Mouse (Mus musculus): Measurements from ENCODE around the gene Hgf.

Hgf gene

DNA sequence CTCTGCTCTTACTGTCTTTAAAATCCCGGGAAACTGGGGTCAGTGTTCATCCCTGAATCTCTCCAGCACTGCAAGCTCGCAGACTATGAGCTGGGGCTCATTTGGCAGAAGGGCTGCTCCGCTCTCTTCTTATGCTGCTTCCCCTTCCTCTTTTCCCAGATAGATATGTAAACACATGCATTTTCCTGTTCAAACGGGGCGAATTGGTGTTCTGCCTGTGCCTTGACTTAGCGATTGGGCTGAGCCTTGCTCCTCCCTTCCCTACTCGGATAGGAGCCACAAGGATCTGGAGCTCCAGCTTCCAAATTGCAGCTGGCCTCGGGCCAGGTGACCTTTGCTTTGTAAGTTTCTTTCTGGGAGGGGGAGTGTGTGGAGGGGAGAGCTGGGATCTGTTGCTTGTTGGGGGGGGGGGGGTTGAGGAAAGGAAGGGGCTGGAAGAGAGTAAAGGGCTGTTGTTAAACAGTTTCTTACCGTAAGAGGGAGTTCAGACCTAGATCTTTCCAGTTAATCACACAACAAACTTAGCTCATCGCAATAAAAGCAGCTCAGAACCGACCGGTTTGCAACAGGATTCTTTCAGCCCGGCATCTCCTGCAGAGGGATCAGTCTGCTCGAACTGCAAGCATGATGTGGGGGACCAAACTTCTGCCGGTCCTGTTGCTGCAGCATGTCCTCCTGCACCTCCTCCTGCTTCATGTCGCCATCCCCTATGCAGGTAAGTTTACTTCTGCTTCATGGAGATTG lies at the start of gene Hgf:
Gene Hgf, plus strand, starts transcription at position 192 of the 744 bp plus-strand sequence.
- ATAC-seq (ENCODE audit: low TSS enrichment), result peak; percentile 61

DNA sequence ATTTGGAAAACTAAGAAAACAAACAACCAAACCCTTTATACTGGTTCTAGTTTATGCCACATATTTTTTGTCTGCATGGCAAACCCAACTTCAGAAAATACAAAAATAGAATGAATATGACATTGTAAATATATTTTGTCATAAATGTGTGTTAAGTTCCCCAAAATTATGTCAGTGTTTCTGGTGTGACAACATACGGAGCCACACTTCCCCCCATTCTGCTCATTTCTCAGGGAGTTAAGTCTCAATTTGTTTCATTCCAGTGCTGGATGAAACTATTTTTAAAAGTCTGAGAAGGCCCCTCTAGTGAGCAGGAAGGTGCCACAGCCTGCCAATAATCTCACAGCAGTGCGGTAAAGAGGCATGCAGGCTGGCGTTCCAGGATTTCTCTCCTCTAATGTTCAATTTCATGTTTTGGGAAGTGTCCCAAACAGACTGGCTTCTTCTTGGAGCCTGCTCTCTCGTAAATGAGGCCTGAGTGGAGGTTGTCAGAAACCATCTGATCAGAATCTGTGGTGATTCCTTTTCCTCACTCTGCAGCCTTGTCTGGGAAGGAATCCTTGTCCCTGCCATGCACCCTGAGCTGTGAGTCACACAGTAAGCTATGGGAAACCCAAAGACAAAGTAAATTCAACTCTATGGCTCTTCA lies 46.5 kb upstream of the Hgf start:
- peak; percentile 62; the same call in 1 of the 2 replicates for ATAC-seq (ENCODE audit: low TSS enrichment)

DNA sequence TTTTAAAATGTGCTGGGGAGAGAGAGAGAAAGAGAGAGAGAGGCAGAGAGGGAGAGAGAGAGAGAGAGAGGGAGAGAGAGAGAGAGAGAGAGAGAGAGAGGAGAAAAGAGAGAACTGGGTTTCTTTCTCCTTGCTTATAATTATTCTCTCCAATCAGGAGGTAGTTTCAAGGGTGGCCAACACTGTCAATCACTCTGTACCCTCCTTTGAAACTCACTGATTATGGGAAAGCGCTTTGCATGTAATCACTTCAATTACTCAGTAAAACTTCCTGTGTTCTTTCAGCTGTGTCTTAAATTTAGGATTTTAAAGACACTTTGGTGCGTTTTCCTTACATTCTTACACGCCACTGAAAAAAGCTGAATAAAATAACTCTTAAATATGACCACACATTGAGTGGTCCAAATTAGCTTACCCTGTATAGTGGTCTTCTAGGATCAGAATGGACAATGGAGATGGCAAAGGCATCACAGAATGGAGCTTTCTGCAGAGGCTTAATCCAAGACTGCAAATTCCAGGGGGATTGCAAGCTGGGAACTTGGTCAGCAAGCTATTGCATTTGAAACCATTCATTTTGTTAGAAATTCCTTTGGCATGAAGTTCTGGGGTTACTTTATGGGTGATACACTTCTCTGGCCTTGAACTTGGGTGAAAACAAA lies 21.5 kb upstream of the Hgf start:
- ATAC-seq (ENCODE audit: low TSS enrichment), result no peak

DNA sequence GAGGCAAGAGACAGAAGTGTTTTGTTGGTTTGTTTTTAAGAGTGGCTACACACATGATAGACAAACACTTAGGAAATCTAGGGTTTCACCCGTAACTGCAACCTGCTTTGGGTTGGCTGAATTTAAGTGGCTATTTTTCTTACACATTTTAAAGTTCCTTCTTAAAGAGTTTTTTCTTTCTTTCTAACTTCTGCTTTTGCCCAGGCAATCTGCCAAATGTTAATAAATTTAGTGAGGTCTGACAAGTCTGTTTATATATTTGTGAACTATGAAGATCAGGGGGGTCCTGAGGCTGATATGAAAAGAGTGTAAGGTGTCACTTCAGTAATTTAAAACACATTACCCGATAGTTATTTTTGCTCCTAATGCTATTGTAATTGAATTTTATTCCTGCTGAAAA lies 15.2 kb upstream of the Hgf start:
- ATAC-seq (ENCODE audit: low TSS enrichment), result no peak

DNA sequence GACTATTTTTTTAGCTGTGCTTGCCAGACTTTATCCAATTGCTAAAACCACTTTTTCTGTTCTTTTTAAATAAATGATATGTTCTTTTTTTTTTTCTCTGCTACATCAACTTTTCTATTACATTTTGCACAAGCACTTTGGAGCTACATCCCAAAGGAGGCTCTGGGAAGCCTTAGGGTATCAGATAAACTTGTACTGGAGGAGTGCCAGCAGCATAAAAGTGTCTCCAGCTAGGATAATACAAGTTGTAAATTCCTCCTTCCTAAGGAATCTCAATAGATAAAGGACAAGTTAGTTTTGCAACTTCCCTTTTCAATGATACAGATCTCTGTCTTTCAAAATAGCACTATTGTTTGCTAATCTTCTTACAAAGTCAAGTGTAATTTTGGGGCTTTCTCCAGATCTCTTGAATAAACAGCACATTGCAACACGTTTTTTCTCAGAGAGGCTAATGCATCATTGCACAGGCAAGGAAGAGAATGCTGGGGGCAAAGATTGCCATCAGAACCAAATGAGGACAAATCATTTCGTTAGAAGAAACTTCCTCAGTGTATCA lies 11.7 kb upstream of the Hgf start:
- no peak for ATAC-seq (ENCODE audit: low TSS enrichment)

DNA sequence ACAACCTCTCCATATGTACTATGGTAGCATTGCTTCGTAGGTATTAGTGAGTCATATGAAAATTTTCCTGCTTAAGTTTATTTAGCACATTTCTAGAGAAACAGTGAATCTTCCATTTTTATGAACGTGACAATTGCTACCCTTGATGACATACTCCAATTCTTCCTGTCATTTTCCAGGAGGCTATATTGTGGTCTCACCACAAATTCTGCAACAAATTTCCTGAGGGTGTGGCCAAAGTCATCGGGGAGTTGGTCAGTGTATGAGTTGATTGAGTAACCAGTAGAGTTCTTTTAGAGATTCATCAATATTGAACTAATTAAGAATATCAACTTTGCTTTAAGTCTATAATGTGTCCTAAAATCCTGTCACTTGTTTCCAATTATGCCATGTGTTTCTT lies 5.8 kb upstream of the Hgf start:
- no peak for ATAC-seq (ENCODE audit: low TSS enrichment)

DNA sequence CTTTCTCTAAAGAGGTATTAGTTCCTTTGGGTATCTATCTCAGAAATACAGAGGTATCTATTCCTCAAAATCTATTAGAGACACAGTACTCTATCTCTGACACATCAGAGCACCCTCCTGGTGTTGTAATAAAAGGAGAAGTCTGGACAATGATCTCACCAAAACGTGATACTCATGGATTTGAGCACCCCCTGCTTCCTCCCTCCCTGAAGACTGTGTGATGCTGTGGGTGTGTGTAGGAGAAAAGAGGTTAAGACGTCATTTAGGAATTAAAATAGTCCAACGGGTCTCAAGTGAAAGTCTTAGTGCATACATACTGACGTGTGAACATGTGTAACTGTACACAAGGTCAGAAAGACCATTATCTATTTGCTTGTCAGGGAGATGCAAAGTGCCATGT lies 648 bp upstream of the Hgf start:
- peak; percentile 66 for ATAC-seq (ENCODE audit: low TSS enrichment)

DNA sequence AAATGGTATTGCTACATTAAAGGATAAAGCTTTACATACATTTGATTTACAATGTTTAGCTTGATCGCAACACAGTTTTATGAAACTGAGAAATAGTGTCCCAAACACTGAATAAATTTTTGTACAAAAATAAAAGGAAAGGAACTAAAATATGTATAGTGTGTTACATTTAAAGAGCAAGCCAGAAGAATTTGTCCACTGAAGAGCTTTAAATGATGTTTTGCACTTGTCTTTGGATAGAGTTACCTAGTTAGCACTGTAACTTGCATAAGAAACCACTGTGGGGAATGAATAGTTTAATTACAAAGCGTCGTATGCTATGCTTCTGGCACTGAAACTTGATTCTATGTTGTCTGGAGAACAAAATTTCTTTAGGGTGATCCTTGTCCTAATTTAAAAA lies 7.0 kb downstream of the Hgf start:
- ATAC-seq (ENCODE audit: low TSS enrichment), result peak; percentile 95

DNA sequence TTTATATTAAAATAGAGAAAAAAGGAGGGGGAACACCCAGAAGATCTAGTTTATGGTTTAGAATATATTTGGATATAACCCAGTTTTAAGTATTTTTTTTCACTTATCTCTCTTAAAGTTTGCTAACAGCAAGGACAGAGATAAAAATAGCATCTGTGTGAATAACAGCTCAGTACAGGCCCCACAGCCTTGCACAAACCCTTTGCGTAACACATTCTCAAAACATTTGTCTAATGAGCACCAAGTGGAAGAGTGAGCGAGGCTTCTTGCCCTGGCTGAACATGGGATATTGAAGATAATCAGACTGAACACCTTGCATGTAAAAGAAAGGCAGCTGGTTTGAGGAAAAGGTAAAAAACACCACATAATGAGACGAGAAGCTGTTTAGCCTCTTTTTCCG lies 15.7 kb downstream of the Hgf start:
- ATAC-seq (ENCODE audit: low TSS enrichment), result no peak

DNA sequence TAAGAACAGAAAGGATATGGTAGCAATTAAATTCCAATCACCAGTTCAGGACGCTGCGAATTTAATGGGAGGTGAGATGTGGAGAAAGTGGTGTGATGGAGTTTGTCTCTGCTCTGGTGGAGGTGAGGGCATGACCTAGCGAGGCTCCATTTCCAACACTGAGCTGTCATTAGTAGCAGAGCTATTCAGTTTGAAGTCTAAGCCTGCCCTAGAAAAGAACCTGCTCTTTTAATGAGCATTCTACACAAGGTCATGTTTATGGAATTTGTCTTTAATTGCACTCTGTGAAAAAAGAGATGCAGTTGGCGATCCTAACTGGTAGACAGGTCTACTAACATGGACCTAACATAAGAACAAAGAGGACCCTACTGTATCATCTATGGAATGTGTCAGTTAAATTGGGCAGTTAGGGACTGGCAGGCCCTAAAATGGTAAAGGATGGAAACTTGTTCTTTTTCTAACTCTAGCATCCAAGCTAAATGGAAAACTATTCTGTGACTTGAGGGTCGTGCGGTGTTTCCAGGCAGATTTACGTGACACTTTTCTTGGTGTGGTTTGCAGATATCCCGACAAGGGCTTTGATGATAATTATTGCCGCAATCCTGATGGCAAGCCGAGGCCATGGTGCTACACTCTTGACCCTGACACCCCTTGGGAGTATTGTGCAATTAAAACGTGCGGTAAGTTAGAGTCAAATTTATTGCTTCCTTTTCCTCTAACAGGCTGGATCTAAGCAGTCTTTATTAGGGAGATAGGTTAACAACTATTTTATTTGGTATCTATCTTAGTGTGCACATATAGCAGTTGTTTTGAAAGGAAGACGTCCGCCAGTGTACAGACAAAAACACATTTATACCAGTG lies 24.8 kb downstream of the Hgf start:
- no peak for ATAC-seq (ENCODE audit: low TSS enrichment)

DNA sequence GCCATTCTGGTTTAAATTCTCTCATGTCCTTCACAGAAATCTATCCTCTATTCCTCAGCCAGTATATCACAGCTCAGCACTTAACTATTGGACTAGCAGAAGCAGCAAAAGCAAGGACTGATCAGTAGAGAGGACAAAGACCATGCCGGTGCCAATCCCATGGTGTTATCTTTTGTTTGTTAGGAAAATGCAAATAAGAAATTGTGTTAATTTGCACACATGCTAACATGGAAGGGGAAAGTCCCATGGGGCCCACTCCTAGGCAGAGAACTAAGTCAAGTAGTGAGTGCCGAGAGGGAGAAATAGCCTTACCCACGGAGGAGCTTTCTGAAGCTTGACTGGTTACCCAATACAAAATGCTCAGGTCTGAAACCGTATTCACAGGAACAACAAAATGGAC lies 42.4 kb downstream of the Hgf start:
- no peak for ATAC-seq (ENCODE audit: low TSS enrichment)

DNA sequence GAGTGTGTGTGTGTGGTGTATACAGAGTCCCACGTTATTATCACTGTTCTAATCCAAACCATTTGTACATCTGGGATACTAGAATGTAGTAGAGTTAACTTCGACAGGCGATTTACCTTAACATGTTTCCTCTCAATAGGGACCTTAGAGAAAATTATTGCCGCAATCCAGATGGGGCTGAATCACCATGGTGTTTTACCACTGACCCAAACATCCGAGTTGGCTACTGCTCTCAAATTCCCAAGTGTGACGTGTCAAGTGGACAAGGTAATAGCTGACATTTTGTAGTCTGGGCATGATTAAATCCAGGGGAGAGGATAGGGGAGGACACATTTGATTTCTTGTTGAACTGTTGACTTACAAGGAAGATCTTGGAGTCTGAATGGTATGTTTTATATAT lies 44.7 kb downstream of the Hgf start:
- no peak for ATAC-seq (ENCODE audit: low TSS enrichment)

DNA sequence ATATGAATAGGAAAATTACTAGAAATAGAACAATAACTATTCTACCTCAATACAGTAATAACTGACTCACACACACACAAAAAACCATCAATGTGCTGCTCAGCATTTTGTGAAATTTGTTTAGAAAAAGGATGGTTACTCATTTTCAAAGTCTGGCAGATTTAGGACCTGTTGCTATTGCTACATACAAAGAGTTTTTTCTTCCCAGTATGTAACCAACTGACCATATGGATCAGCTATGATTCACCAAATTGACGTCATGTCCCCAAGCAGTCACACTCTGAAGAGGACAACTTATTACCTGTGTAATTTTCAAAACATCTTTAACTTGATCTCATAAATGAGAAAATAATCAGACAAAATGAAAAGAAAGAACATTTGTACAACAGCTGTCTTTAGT lies 48.2 kb downstream of the Hgf start:
- ATAC-seq (ENCODE audit: low TSS enrichment), result no peak

DNA sequence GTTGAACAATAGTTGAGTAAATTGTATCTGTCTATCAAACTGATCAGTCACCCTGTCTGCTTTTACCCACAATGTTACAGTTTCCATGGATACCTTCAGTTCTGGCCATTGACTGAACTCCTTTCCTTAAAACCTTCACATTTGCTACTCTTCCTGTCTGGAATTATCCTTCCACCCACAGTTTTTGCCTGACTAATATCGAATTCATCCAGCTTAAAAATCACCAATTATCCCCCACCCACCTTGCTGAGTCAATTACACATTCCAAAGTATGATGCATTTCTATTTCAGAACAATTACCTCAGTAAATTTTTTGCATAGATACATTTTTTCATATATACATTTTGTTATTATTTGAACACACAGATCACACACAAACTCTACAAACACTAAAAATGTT lies 79.7 kb downstream of the Hgf start:
- ATAC-seq (ENCODE audit: low TSS enrichment), result no peak

DNA sequence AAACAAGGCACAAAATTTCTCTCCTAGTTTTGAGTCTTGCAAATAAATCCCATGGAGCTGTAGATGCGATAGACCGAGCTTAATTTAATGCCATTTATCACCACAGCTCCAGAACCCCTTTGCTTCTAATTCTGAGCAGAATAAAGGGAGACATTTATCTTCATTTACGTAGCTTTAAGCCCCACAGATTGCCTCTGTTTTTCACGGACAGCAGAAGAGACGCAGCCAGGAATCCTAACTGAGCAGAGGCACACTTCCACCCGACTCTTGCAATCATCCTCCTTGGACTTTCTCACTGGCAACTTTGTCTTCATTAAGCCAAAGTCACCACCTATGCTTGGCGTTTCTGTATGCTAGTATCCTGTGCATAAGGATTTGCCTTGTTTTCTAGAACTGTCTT lies 93.1 kb downstream of the Hgf start:
- peak; percentile 62 for ATAC-seq (ENCODE audit: low TSS enrichment)

DNA sequence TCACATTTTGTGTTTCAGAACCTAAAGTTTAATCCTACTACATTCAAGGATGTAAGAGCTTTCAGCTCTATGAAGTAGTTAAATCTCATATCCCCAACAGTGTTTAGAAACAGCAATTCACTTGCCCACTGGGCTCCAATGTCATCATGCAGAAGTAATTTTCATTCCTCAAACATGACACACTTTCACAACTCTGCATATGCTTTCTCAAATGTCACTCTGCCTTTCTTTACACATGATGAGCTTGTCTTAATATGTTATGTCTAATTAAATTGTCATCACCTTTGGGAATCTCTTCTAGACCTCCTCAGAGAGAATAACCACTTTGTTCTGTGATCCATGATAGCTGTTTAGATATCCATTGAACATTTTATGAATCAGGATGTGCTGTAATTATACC lies 94.4 kb downstream of the Hgf start:
- no peak for ATAC-seq (ENCODE audit: low TSS enrichment)

DNA sequence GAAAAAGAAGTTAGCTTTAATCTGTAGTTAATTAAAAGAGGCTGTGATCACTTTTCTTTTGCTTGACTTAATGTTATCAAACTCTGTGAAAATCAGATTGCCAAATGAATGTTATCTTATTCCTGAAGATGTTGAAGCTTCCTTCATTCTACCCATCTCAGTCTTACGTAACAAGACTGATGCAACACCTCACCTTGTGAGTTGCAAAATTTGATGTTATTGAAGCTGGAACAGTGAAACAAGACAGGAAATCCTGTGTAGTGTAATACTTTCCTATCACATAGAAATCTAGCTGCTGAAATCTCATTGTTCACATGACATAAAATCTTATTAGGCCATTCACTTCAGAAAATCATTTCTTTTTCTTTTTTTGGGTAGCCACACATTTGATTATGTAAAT lies 96.9 kb downstream of the Hgf start:
- ATAC-seq (ENCODE audit: low TSS enrichment), result no peak

DNA sequence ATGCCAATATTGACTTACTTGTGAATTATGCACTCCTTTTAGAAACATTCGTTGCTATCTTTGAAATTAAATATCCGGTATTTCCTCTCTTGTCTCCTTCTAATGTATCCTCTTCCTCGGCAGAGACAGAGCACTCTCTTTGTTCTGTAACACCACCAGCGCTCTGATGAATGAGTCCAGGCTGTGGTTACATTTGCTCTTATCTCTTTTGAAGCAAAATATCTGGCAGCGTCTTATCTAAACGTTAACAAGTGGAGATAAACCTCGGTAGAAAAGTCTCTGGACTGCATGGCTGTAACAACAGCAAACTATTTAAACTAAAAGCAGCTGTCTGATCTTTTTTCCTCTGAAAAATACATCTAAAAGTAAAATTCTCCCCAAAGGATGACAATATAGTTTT lies 100.7 kb downstream of the Hgf start:
- ATAC-seq (ENCODE audit: low TSS enrichment), result no peak
